Mouse (Mus musculus) limb, embryonic 14.5 days (tissue): ENCODE measurements around the gene Defb28. TPM values are rescaled to one million over a fixed set of nuclear protein-coding genes. Genes with fewer than 3 reads are reported as not detected.

Experiments used
- ATAC-seq: fragments of 200-750 bp; cut with Nextera tagmentation; 2 replicates; pipeline ENCODE4 v1.8.0; 2017; ENCODE audit warnings: low read depth, moderate number of reproducible peaks, moderate TSS enrichment; ENCODE audit not compliant: low FRiP score
- DNase-seq: peaks from one replicate; pipeline ENCODE4 v3.0.0-alpha.2; 2015; ENCODE audit warnings: low spot score
- H3K27ac ChIP-seq: fragments of 300-500 bp; sonication (generic); replicated peaks from 2 replicates; pipeline ENCODE4 v1.5.1; 2014; ENCODE audit warnings: low read depth, mild to moderate bottlenecking, low read length, moderate library complexity, mixed read lengths
- H3K27me3 ChIP-seq: fragments of 300-500 bp; sonication (generic); 2 replicates; pipeline ENCODE4 v1.6.1; 2014; ENCODE audit warnings: low read length, mixed read lengths; ENCODE audit not compliant: control insufficient read depth, insufficient read depth
- H3K36me3 ChIP-seq: fragments of 300-500 bp; sonication (generic); 2 replicates; pipeline ENCODE4 v1.6.1; 2014; ENCODE audit warnings: mild to moderate bottlenecking, low read length, moderate library complexity, mixed read lengths; ENCODE audit not compliant: control insufficient read depth, insufficient read depth
- H3K4me1 ChIP-seq: fragments of 300-500 bp; sonication (generic); 2 replicates; pipeline ENCODE4 v1.6.1; 2014; ENCODE audit warnings: antibody characterized with exemption, low read length, mixed read lengths; ENCODE audit not compliant: control insufficient read depth, insufficient read depth
- H3K4me2 ChIP-seq: fragments of 300-500 bp; sonication (generic); replicated peaks from 2 replicates; pipeline ENCODE4 v1.6.1; 2014; ENCODE audit warnings: low read depth, mild to moderate bottlenecking, low read length, moderate library complexity; ENCODE audit not compliant: severe bottlenecking
- H3K4me3 ChIP-seq: fragments of 300-500 bp; sonication (generic); replicated peaks from 2 replicates; pipeline ENCODE4 v1.5.1; 2014; ENCODE audit warnings: low read length
- H3K9ac ChIP-seq: fragments of 300-500 bp; sonication (generic); 2 replicates; pipeline ENCODE4 v1.6.1; 2014; ENCODE audit warnings: mild to moderate bottlenecking, low read depth, low read length, moderate library complexity; ENCODE audit not compliant: severe bottlenecking
- H3K9me3 ChIP-seq: fragments of 300-500 bp; sonication (generic); 2 replicates; pipeline ENCODE4 v1.6.1; 2016; ENCODE audit warnings: low read length; ENCODE audit not compliant: control insufficient read depth
- POLR2A ChIP-seq: fragments of 200-500 bp; IDR thresholded peaks from 2 replicates; pipeline ENCODE4 v1.8.0; 2012; ENCODE audit warnings: inconsistent platforms, mild to moderate bottlenecking, moderate library complexity, borderline replicate concordance; ENCODE audit not compliant: insufficient read depth, insufficient read length; ENCODE audit errors: extremely low read depth
- WGBS: fragments of 180-500 bp; shearing (Covaris S2); extraction: QIAGEN DNeasy Blood & Tissue Kit; methylation state at CpG from one replicate; pipeline ENCODE4 v1.1.7; 2014; 5-methylcytosine and 5-hydroxymethylcytosine counted together
- polyA plus RNA-seq, 2 experiments: library from polyadenylated mRNA; depleted of rRNA in 1 of 2; stranded (reverse) in 1 of 2; unstranded in 1 of 2; fragments of >200 nt; fragmentation: Nextera tagmentation in 1 of 2; extraction: Ambion mirVana in 1 of 2; gene quantifications; 2 replicates each; pipeline versions ENCODE4 v1.2.1 to v1.2.3; 2012 to 2014

The Defb28 gene
- polyA plus RNA-seq, 2 experiments = not detected

DNA sequence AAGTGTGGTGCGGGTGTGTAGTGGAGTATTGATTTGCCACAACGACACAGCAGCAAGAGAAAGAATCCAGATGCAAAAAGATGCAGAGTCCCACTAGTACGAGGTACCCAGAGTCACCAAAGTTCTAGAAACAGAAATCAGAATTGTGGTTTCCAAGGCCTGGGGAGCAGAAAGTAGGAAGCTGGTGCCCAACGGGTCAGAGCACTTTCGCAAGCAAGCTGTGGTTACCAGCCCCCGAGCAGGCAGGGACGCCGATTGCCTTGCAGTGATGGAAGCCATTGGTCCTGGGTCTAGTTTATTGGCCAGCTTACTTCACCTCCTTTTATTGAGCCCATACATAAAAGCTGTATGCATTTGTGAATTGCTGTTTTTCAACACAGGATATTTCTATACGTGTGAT lies 23.9 kb downstream of the Defb28 start:
- Histone ChIP-seq H3K4me1 (no peaks in the 10 kb centered on the region), H3K4me2 (no peak overlapping the region), H3K9ac (no peak overlapping the region), H3K9me3 (no peaks in the 10 kb centered on the region), H3K27me3 (no peaks in the 10 kb centered on the region), H3K36me3 (no peaks in the 10 kb centered on the region), H3K27ac (no peak overlapping the region), H3K4me3 (no peak overlapping the region)
- no peak for TF ChIP-seq POLR2A
- WGBS = 69% methylated on average over 9 of the region's 9 CpGs
- DNase-seq = no peak
- ATAC-seq = no peak

DNA sequence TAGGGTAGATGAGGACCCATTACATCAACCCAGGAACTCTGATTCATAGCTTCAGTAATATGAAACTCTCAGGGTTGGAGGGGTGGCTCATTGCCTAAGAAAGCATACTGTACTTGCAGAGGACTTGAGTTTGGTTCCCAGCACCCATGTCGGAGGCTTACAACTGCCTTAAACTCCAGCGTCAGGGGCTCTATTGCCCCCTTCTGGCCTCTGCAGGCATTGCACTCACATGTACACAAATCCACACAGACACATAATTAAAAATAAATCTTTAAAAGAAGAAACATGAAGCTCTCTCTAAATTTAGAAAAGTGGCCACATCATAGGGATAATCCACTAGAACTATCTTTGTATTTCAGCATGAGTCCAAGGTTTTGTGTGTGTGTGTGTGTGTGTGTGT lies 24.8 kb downstream of the Defb28 start:
- H3K27ac ChIP-seq = no peak overlapping the region
- WGBS = 74% methylated on average over 2 of the region's 2 CpGs
- no peak overlapping the region for H3K4me2 ChIP-seq
- TF ChIP-seq POLR2A = no peak
- H3K9ac ChIP-seq = no peak overlapping the region
- DNase-seq (no peak), ATAC-seq (no peak)
- no peak overlapping the region for H3K4me3 ChIP-seq
- no peaks in the 10 kb centered on the region for H3K9me3 ChIP-seq
- H3K36me3 ChIP-seq = no peaks in the 10 kb centered on the region
- no peaks in the 10 kb centered on the region for H3K27me3 ChIP-seq
- no peaks in the 10 kb centered on the region for H3K4me1 ChIP-seq

DNA sequence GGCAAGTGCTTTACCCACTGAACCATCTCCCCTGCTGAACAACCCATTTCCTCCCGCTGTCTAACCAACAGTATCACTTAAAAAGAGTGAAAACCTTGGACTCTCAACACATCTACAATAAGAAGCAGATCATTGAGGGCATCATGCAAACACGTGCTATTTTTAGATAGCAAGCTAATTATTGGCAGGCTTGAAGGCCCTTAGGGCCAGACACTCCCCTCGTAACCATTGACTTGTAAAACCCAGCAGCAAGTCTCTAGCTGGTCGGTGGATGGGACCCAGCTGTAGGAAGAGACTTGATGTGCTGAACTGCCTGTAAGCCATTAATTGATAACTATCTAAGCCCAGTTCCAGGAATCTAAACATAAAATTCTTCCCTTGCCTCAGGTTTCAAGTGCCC lies 25.4 kb downstream of the Defb28 start:
- Histone ChIP-seq H3K9me3 (no peaks in the 10 kb centered on the region), H3K9ac (no peak overlapping the region), H3K4me3 (no peak overlapping the region), H3K4me2 (no peak overlapping the region), H3K27me3 (no peaks in the 10 kb centered on the region), H3K27ac (no peak overlapping the region), H3K36me3 (no peaks in the 10 kb centered on the region), H3K4me1 (no peaks in the 10 kb centered on the region)
- 51% methylated on average over 4 of the region's 4 CpGs for WGBS
- no peak for ATAC-seq
- DNase-seq = no peak
- no peak for TF ChIP-seq POLR2A

DNA sequence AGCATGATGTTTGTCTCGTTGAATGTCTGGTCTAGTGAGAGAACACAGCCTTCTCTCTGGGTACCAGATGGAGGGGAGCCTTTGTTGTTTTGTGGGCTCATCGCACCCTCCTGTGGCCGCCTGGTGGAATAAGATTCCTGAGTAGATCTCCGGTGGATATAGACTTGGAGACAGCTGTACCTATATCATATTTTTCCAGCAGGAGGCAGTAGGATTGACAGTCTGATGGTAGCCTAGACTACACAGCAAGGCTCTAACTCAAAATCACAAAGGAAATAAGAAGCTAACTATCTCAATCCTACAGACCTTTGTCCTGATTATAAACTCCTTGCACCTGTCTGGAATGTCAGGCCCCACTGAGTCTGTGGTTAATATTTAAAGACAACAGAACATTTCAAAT lies 26.6 kb downstream of the Defb28 start:
- no peak overlapping the region for H3K27ac ChIP-seq
- no peak for TF ChIP-seq POLR2A
- H3K4me3 ChIP-seq = no peak overlapping the region
- DNase-seq (peak; percentile 45), ATAC-seq (peak; percentile 55; the same call in 1 of the 2 replicates)
- no peak overlapping the region for H3K9ac ChIP-seq
- no peaks in the 10 kb centered on the region for H3K4me1 ChIP-seq
- no peaks in the 10 kb centered on the region for H3K27me3 ChIP-seq
- H3K4me2 ChIP-seq = no peak overlapping the region
- H3K36me3 ChIP-seq = no peaks in the 10 kb centered on the region
- WGBS = 19% methylated on average over 4 of the region's 4 CpGs
- H3K9me3 ChIP-seq = no peaks in the 10 kb centered on the region

DNA sequence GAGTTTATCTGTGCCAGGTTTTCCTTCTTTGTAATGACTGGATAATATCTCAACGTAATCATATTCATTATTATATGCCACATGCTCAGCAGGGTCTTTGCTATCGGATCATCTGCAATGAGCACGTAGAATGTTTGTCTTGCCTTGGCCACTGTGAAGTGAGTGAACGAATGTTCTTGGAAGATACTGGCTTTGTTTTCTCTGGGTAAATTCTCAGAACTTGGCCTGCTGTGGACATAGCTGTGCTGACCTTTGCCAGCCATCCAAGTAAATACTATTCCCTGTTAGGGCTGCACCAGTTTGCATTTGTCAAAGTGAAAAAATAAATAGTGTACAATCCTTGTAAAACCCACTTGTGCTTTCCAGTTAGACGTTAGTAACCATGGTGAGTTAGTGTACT lies 30.1 kb downstream of the Defb28 start:
- Histone ChIP-seq H3K4me3 (no peak overlapping the region), H3K9me3 (no peaks in the 10 kb centered on the region), H3K36me3 (no peaks in the 10 kb centered on the region), H3K4me2 (no peak overlapping the region), H3K27me3 (no peaks in the 10 kb centered on the region), H3K4me1 (no peaks in the 10 kb centered on the region), H3K9ac (no peak overlapping the region), H3K27ac (no peak overlapping the region)
- DNase-seq (no peak), ATAC-seq (no peak)
- 77% methylated on average over 5 of the region's 5 CpGs for WGBS
- TF ChIP-seq POLR2A = no peak
